Mouse (Mus musculus) intestine, embryonic 15.5 days (tissue): ENCODE data around the gene Iffo1. TPM values are rescaled to one million over a fixed set of nuclear protein-coding genes. Genes with fewer than 3 reads are reported as not detected.
A peak's percentile ranks its signal among the peaks of the same experiment; 100 is the strongest.

Experiments
- ATAC-seq: fragments of 200-750 bp; cut with Nextera tagmentation; 2 replicates; pipeline ENCODE4 v1.8.0; 2017; ENCODE audit warnings: moderate TSS enrichment, moderate library complexity
- H3K27ac ChIP-seq: fragments of 300-500 bp; sonication (generic); 2 replicates; pipeline ENCODE4 v1.5.1; 2015; ENCODE audit warnings: mild to moderate bottlenecking, inconsistent platforms
- H3K27me3 ChIP-seq: fragments of 300-500 bp; sonication (generic); replicated peaks from 2 replicates; pipeline ENCODE4 v1.6.1; 2015; ENCODE audit warnings: inconsistent platforms
- H3K36me3 ChIP-seq: fragments of 300-500 bp; sonication (generic); 2 replicates; pipeline ENCODE4 v1.6.1; 2015; ENCODE audit warnings: inconsistent platforms
- H3K4me1 ChIP-seq: fragments of 300-500 bp; sonication (generic); replicated peaks from 2 replicates; pipeline ENCODE4 v1.6.1; 2015; ENCODE audit warnings: inconsistent platforms
- H3K4me2 ChIP-seq: fragments of 300-500 bp; sonication (generic); replicated peaks from 2 replicates; pipeline ENCODE4 v1.6.1; 2015; ENCODE audit warnings: mild to moderate bottlenecking, inconsistent platforms
- H3K4me3 ChIP-seq: fragments of 300-500 bp; sonication (generic); replicated peaks from 2 replicates; pipeline ENCODE4 v1.5.1; 2015; ENCODE audit warnings: inconsistent platforms
- H3K9ac ChIP-seq: fragments of 300-500 bp; sonication (generic); 2 replicates; pipeline ENCODE4 v1.6.1; 2015; ENCODE audit warnings: inconsistent platforms
- H3K9me3 ChIP-seq: fragments of 300-500 bp; sonication (generic); 2 replicates; pipeline ENCODE4 v1.6.1; 2016; ENCODE audit warnings: inconsistent platforms
- WGBS: fragments of 180-500 bp; shearing (Covaris S2); methylation state at CpG from one replicate; pipeline ENCODE4 v1.1.7; 2015; 5-methylcytosine and 5-hydroxymethylcytosine counted together
- polyA plus RNA-seq: library from polyadenylated mRNA; unstranded; fragments of >200 nt; fragmentation: Nextera tagmentation; extraction: Ambion mirVana; gene quantifications from 2 replicates; pipeline ENCODE4 v1.2.1, GENCODE M21; 2015

Gene Iffo1
- polyA plus RNA-seq, 1 experiment from 2014 or later: 7.2 TPM

DNA sequence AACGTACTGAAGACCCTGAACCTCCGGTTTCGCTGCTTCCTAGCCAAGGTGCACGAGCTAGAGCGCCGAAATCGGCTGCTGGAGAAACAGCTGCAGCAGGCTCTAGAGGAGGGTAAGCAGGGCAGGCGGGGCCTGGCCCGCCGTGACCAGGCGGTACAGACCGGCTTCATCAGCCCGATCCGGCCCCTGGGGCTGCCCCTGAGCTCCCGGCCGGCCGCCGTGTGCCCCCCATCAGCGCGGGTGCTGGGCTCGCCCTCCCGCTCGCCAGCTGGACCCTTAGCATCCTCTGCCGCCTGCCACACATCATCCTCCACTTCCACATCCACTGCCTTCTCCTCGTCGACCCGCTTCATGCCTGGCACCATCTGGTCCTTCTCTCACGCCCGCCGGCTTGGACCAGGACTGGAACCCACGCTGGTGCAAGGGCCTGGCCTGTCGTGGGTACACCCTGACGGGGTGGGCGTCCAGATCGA, 474 bp downstream of the Iffo1 start:
- H3K36me3 ChIP-seq: peaks cover 32% of the 10 kb centered on the region
- no peaks in the 10 kb centered on the region for H3K9me3 ChIP-seq
- peak overlapping the region; percentile 82 for H3K27ac ChIP-seq
- peak overlapping the region; percentile 69 for H3K9ac ChIP-seq
- no peaks in the 10 kb centered on the region for H3K27me3 ChIP-seq
- peak; percentile 70 for ATAC-seq
- peaks cover 40% of the 10 kb centered on the region for H3K4me1 ChIP-seq
- WGBS: 5% methylated on average over 34 of the region's 35 CpGs
- peak overlapping the region; percentile 74 for H3K4me2 ChIP-seq
- H3K4me3 ChIP-seq: peak overlapping the region; percentile 56

DNA sequence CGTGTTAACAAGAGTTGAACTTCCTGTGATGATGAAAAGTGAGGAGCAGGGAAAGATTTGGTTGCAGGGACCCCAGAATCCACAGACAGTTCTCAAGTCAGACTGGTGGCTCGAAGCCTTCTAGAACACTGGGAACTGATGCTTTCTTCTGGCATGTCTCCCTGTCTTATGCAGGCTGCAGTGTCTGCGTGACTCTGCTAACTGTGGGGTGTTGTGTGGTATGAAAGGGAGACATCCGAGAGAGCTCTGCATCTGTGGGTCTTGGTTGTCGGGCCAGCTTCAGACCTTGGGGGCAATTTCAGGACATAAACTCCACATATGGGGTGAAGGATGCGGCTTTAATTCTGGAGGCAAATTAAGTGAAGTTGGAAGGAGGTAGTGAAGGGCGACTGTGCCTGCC, 1.1 kb downstream of the Iffo1 start:
- Histone ChIP-seq H3K4me2 (peak overlapping the region; percentile 74), H3K9me3 (no peaks in the 10 kb centered on the region), H3K27ac (0 out of 2 replicates have a peak overlapping the region, but pooled peaks have one; percentile 22), H3K9ac (peak overlapping the region; percentile 69), H3K36me3 (peaks cover 26% of the 10 kb centered on the region), H3K4me1 (peaks cover 40% of the 10 kb centered on the region), H3K4me3 (peak overlapping the region; percentile 56), H3K27me3 (no peaks in the 10 kb centered on the region)
- ATAC-seq: no peak
- WGBS: 61% methylated on average over 7 of the region's 7 CpGs

DNA sequence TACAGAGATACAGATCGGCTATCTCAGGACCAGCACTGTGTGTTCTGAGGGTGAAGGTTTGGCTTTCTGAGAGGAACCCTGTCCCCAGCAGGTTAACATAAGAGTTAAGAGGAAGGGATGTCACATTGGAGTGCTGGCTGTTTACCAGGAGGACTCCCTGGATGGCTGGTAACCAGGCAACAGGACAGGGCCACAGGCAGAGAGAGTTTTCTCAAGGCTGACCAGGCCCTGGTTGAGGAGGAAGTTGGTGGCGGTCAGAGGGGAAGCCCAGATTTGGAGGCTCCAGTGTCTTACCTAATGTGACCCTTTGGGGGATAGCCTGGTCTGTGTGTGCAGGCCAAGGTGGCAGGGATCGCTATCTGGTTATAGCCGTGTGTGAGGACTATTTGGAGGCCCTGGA, 1.8 kb downstream of the Iffo1 start:
- Histone ChIP-seq H3K4me2 (peak overlapping the region; percentile 74; the same call in 1 of the 2 replicates), H3K27me3 (no peaks in the 10 kb centered on the region), H3K4me3 (0 out of 2 replicates have a peak overlapping the region, but pooled peaks have one; percentile 56), H3K36me3 (peaks cover 20% of the 10 kb centered on the region), H3K4me1 (peaks cover 40% of the 10 kb centered on the region), H3K9me3 (no peaks in the 10 kb centered on the region), H3K27ac (no peak overlapping the region), H3K9ac (no peak overlapping the region; the same call in 1 of the 2 replicates)
- 75% methylated on average over 4 of the region's 4 CpGs for WGBS
- no peak for ATAC-seq

DNA sequence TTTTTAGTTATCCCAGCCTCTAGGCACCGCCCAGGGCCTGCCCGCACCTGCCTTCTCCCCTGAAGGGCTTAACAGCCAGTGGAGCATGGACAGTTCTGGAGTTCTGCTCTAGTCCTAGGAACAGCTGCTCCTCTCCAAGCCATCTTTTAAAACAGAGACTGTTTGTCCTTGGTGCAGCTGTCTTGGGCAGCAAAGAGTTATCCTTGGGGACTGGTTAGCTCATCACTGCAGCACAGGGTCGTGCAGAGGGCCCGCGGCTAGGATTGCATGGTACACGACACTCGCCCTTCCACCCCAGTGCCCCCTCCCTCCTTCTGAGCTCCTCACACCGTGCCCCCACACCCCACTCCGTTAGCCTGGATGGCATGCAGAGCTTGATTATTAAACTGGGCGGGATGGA, 2.3 kb downstream of the Iffo1 start:
- 54% methylated on average over 10 of the region's 10 CpGs for WGBS
- peaks cover 14% of the 10 kb centered on the region for H3K36me3 ChIP-seq
- peak overlapping the region; percentile 5; the same call in 1 of the 2 replicates for H3K9ac ChIP-seq
- peaks cover 40% of the 10 kb centered on the region for H3K4me1 ChIP-seq
- no peak overlapping the region for H3K4me3 ChIP-seq
- no peaks in the 10 kb centered on the region for H3K27me3 ChIP-seq
- ATAC-seq: no peak
- no peak overlapping the region for H3K27ac ChIP-seq
- H3K9me3 ChIP-seq: no peaks in the 10 kb centered on the region
- H3K4me2 ChIP-seq: peak overlapping the region; percentile 74; the same call in 1 of the 2 replicates

DNA sequence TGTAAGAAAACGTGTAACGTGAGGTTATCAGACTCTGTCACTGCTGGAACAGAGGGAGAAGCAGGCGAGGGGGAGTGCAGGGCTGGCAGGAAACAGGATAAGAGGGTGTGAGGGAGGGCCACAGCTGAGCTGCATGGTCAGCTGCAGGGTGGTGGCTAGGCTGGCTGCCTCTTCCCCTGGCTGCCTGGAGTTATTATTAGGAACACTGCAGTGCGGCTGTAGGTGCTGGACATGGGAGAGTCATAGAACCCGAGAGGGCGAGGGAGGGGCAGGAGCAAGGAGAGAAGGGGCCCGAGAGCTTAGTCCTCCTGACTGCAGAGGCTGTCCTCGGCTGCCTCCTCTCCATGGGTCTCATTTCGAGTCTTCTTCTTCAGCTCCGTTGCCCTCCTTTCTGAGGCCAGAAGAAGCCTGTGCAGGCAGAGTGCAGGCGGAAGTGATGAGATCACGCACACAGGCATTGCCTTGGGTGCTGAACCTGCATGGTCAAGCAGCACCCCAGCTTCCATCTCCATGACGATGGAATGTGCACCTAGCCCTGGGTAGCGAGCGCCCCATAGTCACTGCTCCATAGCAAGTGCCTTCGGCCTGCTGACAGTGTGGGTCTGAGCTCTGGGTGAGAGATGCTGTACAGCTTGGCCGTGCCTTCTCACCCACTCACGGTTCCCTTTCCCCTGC, 3.3 kb downstream of the Iffo1 start:
- H3K27ac ChIP-seq: 0 out of 2 replicates have a peak overlapping the region, but pooled peaks have one; percentile 15
- ATAC-seq: no peak

DNA sequence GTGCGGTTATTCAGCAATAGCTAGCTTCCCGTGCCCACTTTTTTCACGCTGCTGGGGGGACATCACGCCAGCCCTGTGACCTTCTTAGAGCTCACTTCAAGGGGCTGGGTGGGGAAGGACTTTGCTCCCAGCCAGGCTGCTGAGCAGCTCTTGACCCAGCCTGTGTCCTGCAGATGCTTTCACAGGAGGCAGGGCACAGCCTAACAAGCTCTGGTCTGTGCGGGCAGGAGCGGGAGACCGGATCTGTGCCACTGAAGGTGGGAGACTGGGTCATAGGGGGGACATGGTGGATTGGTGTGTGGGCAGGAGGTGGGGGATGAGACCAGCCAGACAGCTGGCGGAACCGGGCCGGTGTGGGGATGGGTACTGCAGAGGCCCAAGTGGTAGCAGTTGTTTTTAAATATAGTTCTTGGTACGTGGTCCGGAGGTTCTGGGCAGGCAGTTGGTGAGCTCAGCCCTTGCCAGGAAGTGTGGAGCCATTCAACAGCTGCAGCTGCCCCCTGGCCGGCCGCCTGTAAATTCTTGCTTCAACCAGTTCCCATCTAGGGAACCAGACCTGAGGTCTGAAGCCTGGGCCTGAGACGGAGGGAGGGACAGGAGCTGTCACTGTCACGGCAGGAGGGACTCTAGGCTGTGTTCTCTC, 4.0 kb downstream of the Iffo1 start:
- WGBS: 73% methylated on average over 16 of the region's 16 CpGs
- Histone ChIP-seq H3K9ac (peak overlapping the region; percentile 30; the same call in 1 of the 2 replicates), H3K4me3 (no peak overlapping the region), H3K27me3 (no peaks in the 10 kb centered on the region), H3K4me2 (no peak overlapping the region), H3K4me1 (peaks cover 40% of the 10 kb centered on the region), H3K9me3 (no peaks in the 10 kb centered on the region), H3K36me3 (peaks cover 5% of the 10 kb centered on the region; the same call in 1 of the 2 replicates), H3K27ac (0 out of 2 replicates have a peak overlapping the region, but pooled peaks have one; percentile 15)
- ATAC-seq: no peak

More for the DNA sequence above, 3.3 kb downstream of the Iffo1 start:
- H3K36me3 ChIP-seq: peaks cover 8% of the 10 kb centered on the region; the same call in 1 of the 2 replicates
- WGBS: 60% methylated on average over 18 of the region's 18 CpGs
- no peak overlapping the region for H3K4me3 ChIP-seq
- H3K4me2 ChIP-seq: no peak overlapping the region
- peaks cover 40% of the 10 kb centered on the region for H3K4me1 ChIP-seq
- no peaks in the 10 kb centered on the region for H3K27me3 ChIP-seq
- H3K9ac ChIP-seq: 0 out of 2 replicates have a peak overlapping the region, but pooled peaks have one; percentile 30
- H3K9me3 ChIP-seq: no peaks in the 10 kb centered on the region

DNA sequence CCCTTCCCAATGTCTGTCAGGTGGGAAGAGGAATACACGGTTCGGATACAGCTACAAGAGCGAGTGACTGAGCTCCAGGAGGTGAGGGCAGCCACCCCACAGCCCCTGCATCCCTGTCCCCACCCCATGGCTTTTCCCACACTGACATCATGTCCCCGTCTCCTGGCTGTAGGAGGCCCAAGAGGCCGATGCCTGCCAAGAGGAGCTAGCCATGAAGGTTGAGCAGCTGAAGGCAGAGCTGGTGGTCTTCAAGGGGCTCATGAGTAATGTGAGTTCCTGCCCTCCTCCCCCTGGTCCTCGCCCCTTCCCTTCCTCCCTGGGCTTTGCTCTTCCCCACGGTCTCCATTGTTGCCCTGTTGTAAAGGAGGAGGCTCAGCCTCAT, 4.5 kb downstream of the Iffo1 start:
- no peaks in the 10 kb centered on the region for H3K27me3 ChIP-seq
- no peak overlapping the region for H3K4me3 ChIP-seq
- H3K36me3 ChIP-seq: peaks cover 3% of the 10 kb centered on the region; the same call in 1 of the 2 replicates
- no peak overlapping the region for H3K4me2 ChIP-seq
- 0 out of 2 replicates have a peak overlapping the region, but pooled peaks have one; percentile 9 for H3K27ac ChIP-seq
- 0 out of 2 replicates have a peak overlapping the region, but pooled peaks have one; percentile 30 for H3K9ac ChIP-seq
- ATAC-seq: no peak
- H3K9me3 ChIP-seq: no peaks in the 10 kb centered on the region
- H3K4me1 ChIP-seq: peaks cover 39% of the 10 kb centered on the region
- 79% methylated on average over 7 of the region's 7 CpGs for WGBS

DNA sequence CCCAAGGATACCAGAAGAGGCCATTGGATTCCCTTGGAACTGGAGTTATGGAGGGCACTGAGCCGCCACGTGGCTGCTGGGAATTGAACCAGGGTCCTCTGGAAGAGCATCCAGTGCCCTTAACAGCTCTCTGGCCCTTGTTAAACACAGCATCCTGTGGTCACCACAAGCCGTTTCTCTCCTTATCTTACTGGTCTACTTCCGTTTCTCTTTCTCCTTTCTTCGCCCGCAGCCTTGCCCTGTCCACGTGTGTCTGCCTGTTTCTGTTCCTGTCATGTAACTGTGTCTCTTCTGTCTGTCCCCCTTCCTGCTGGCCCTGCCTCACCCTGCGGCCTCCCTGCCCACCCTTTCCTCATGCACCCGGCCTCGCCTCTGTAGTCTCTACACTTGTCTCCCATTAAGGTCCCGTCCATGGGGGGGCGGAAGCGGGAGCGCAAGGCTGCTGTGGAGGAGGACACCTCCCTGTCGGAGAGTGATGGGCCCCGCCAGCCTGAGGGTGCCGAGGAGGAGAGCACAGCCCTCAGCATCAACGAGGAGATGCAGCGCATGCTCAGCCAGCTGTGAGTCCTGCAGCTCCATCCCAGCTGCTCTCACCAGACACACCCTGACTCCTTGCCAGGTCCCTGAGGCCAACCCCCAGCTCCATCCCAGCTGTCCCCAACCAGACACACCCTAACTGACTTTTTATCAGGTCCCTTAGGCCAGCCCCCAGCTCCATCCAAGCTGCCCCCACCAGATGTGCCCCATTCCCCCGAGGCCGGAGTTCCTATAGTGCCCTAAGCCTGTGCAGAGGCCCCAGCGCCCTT, 7.4 kb downstream of the Iffo1 start:
- no peak for ATAC-seq
- H3K27me3 ChIP-seq: no peaks in the 10 kb centered on the region
- peaks cover 17% of the 10 kb centered on the region for H3K4me1 ChIP-seq
- no peaks in the 10 kb centered on the region for H3K9me3 ChIP-seq
- no peak overlapping the region for H3K9ac ChIP-seq
- 76% methylated on average over 22 of the region's 22 CpGs for WGBS
- no peak overlapping the region for H3K27ac ChIP-seq
- peaks cover 3% of the 10 kb centered on the region; the same call in 1 of the 2 replicates for H3K36me3 ChIP-seq
- H3K4me3 ChIP-seq: no peak overlapping the region
- no peak overlapping the region for H3K4me2 ChIP-seq

DNA sequence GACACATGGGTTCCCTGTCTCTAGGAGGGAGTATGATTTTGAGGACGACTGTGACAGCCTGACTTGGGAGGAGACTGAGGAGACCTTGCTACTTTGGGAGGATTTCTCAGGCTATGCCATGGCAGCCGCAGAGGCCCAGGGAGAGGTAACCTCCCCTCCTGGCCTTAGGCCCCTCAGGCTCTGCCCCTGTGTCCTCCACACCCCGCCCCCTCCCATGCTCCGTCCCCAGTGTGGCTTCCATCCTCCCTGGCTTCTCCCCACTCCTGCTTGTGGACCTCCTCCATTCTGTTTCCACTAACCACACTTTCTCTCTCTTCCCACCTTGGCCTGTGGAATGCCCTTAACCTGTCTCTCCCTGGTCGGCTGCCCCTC, 8.0 kb downstream of the Iffo1 start:
- 86% methylated on average over 5 of the region's 5 CpGs for WGBS
- H3K4me2 ChIP-seq: no peak overlapping the region
- H3K9ac ChIP-seq: no peak overlapping the region
- H3K27me3 ChIP-seq: no peaks in the 10 kb centered on the region
- ATAC-seq: no peak
- no peak overlapping the region for H3K4me3 ChIP-seq
- H3K36me3 ChIP-seq: peaks cover 6% of the 10 kb centered on the region; the same call in 1 of the 2 replicates
- H3K9me3 ChIP-seq: no peaks in the 10 kb centered on the region
- peaks cover 16% of the 10 kb centered on the region for H3K4me1 ChIP-seq
- no peak overlapping the region for H3K27ac ChIP-seq

DNA sequence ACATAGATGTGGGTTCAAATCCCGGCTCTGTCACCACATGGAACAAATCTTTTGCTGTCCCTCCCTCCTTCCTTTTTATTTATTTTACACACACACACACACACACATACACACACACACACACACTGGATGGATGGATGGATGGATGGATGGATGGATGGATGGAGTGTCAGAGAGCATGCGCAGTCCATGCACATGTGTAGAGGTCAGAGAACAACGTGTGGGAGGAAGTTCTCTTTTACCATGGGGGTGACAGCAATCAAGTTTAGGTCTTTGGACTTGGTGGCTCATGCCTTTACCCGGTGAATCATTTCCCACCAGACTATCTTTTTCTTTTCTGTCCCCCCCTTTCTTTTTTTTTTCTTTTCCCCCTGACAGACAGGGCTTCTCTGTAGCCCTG, 8.6 kb downstream of the Iffo1 start:
- H3K27me3 ChIP-seq: no peaks in the 10 kb centered on the region
- no peak overlapping the region for H3K9ac ChIP-seq
- H3K4me2 ChIP-seq: no peak overlapping the region
- no peaks in the 10 kb centered on the region for H3K9me3 ChIP-seq
- peaks cover 10% of the 10 kb centered on the region for H3K4me1 ChIP-seq
- no peak overlapping the region for H3K27ac ChIP-seq
- WGBS: 94% methylated on average over 4 of the region's 4 CpGs
- peaks cover 7% of the 10 kb centered on the region for H3K36me3 ChIP-seq
- ATAC-seq: no peak
- no peak overlapping the region for H3K4me3 ChIP-seq

DNA sequence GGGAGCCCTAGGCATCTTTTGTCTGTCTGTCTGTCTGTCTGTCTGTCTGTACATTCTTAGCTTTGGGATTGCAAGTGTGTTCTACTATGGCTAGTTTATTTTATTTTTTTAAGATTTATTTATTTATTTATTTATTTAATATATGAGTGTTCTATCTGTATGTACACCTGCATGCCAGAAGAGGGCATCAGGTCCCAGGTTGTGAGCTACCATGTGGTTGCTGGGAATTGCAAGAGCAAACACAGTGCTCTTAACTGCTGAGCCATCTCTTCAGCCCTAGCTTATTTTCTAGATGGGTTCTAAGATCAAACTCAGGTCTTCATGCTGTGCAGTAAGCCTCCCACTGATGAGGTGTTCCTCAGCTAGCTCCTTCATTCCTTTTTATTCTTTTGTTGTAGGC, 9.5 kb downstream of the Iffo1 start:
- Histone ChIP-seq H3K36me3 (peaks cover 12% of the 10 kb centered on the region), H3K4me1 (peaks cover 1% of the 10 kb centered on the region; the same call in 1 of the 2 replicates), H3K9me3 (no peaks in the 10 kb centered on the region), H3K27me3 (no peaks in the 10 kb centered on the region), H3K9ac (no peak overlapping the region), H3K27ac (no peak overlapping the region), H3K4me2 (no peak overlapping the region), H3K4me3 (no peak overlapping the region)
- ATAC-seq: no peak

DNA sequence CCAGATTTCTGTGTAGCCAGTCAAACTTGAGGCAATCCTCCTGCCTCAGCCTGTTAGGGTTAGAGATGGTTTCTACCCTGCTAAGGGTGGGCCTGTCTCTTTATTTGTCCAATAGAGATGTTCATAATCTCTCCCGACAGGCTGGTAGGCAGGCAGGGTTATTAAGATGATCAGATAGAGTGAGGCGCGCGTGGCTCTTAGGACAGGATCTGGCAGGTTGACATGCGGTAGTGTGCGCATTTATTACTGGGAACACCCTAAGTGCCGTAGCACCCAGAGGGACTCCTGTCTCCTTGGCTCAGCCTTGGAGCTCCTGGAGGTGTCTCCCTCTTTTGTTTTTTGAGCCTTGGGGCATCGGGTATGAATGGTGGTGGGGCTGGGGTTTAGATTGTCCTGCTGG, 10.2 kb downstream of the Iffo1 start:
- no peaks in the 10 kb centered on the region for H3K27me3 ChIP-seq
- no peaks in the 10 kb centered on the region for H3K9me3 ChIP-seq
- 74% methylated on average over 8 of the region's 8 CpGs for WGBS
- no peak for ATAC-seq
- H3K4me2 ChIP-seq: no peak overlapping the region
- H3K27ac ChIP-seq: no peak overlapping the region
- no peak overlapping the region for H3K4me3 ChIP-seq
- peaks cover 9% of the 10 kb centered on the region for H3K36me3 ChIP-seq
- peaks cover 2% of the 10 kb centered on the region; the same call in 1 of the 2 replicates for H3K4me1 ChIP-seq
- H3K9ac ChIP-seq: no peak overlapping the region
